Mouse (Mus musculus) CD8-positive naive resting alpha-beta T cell, adult 2 months (primary cell): ENCODE data around the gene Rpl36al.
A peak's percentile ranks its signal among the peaks of the same experiment; 100 is the strongest.

Source experiments
- DNase-seq, 2 experiments: peaks; one replicate each; pipeline ENCODE4 v3.0.0; 2022; ENCODE audit warnings: low read depth in 2 of 2, low spot score in 2 of 2

The Rpl36al gene

GRCm38 (mm10) chr12:69159578-69159940 is 24.3 kb downstream of the Rpl36al start:
- peak; percentile 36 to 56 for DNase-seq

GRCm38 (mm10) chr12:69158765-69159577 is 24.9 kb downstream of the Rpl36al start, which contains the start of gene Rps29:
TSS of gene Rps29 (minus strand) at chr12:69159186.
- peak; percentile 95 to 98 for DNase-seq

- no peak for DNase-seq
These were observed 25.5 kb downstream of the Rpl36al start for GRCm38 (mm10) chr12:69158366-69158764.

- DNase-seq: no peak
These were observed 26.8 kb downstream of the Rpl36al start for GRCm38 (mm10) chr12:69157107-69157506.

GRCm38 (mm10) chr12:69156436-69156835 is 27.4 kb downstream of the Rpl36al start:
- DNase-seq: no peak

GRCm38 (mm10) chr12:69155923-69156322 is 28.0 kb downstream of the Rpl36al start:
- DNase-seq: no peak

- DNase-seq: no peak
These were observed 33.8 kb downstream of the Rpl36al start for GRCm38 (mm10) chr12:69150049-69150448.

- no peak for DNase-seq
These were observed 36.6 kb downstream of the Rpl36al start for GRCm38 (mm10) chr12:69147166-69147735.

- no peak for DNase-seq
These were observed 40.4 kb downstream of the Rpl36al start for GRCm38 (mm10) chr12:69143460-69143859.

GRCm38 (mm10) chr12:69139841-69140240 is 44.0 kb downstream of the Rpl36al start:
- no peak for DNase-seq

GRCm38 (mm10) chr12:69139201-69139600 is 44.7 kb downstream of the Rpl36al start:
- DNase-seq: no peak
